ENCODE assay signal across 8 mouse cellular contexts in genomic region chr8:13756982-13757804, GRCm38 (mm10). TPM values are rescaled to one million over a fixed set of nuclear protein-coding genes. Genes with fewer than 3 reads are reported as not detected.
DNase-seq lines count a peak whose midpoint lies in the region; ATAC-seq lines count a peak whose summit lies in the region.

Cdc16 (plus strand) TSS chr8:13757676.

- H3K36me3 ChIP-seq in heart, embryonic 13.5 days = peaks cover 18% of the 10 kb centered on the region
- peaks cover 27% of the 10 kb centered on the region for H3K36me3 ChIP-seq in liver, embryonic 12.5 days
- peaks cover 9% of the 10 kb centered on the region for H3K36me3 ChIP-seq in stomach, embryonic 15.5 days

- H3K9me3 ChIP-seq in heart, embryonic 13.5 days = no peaks in the 10 kb centered on the region
- H3K9me3 ChIP-seq in liver, embryonic 12.5 days (replicated peaks) = no peaks in the 10 kb centered on the region
- no peaks in the 10 kb centered on the region for H3K9me3 ChIP-seq in stomach, embryonic 15.5 days

- H3K27ac ChIP-seq in heart, embryonic 13.5 days (replicated peaks) = peak within 1 kb of the TSS; percentile 92
- H3K27ac ChIP-seq in liver, embryonic 12.5 days = peak within 1 kb of the TSS; percentile 80
- H3K27ac ChIP-seq in stomach, embryonic 15.5 days = peak within 1 kb of the TSS; percentile 91

- no peaks in the 10 kb centered on the region for H3K27me3 ChIP-seq in heart, embryonic 13.5 days (replicated peaks)
- 0 out of 2 replicates have a peak, but pooled peaks cover 7% of the 10 kb centered on the region for H3K27me3 ChIP-seq in liver, embryonic 12.5 days (replicated peaks)
- no peaks in the 10 kb centered on the region for H3K27me3 ChIP-seq in stomach, embryonic 15.5 days (replicated peaks)

- peak; percentile 87 for ATAC-seq in erythroid progenitor cell, adult 5-6 weeks (replicated peaks; ENCODE audit: low FRiP score, poor library complexity, severe bottlenecking)
- peak; percentile 87 for ATAC-seq in heart, embryonic 13.5 days (ENCODE audit: extremely low read depth, insufficient number of reproducible peaks, low FRiP score, low TSS enrichment)
- ATAC-seq in liver, embryonic 12.5 days = peak; percentile 92
- peak; percentile 94 for ATAC-seq in stomach, embryonic 15.5 days (ENCODE audit: insufficient read depth, low FRiP score, low read depth)

- peak; percentile 86 for DNase-seq in CD4-positive helper T cell, adult 2 months (ENCODE audit: low read depth, low spot score)
- DNase-seq in brain, embryonic 18.5 days (ENCODE audit: low read depth, low spot score) = peak; percentile 74
- DNase-seq in kidney, postnatal 10 days = peak; percentile 94
- DNase-seq in natural killer cell, adult 2 months (ENCODE audit: low spot score in 2 of 2) = peak; percentile 73 to 84

- H3K4me2 ChIP-seq in heart, embryonic 13.5 days = peak within 1 kb of the TSS; percentile 96
- peak within 1 kb of the TSS; percentile 88 for H3K4me2 ChIP-seq in liver, embryonic 12.5 days
- peak within 1 kb of the TSS; percentile 71 for H3K4me2 ChIP-seq in stomach, embryonic 15.5 days

- WGBS in heart, embryonic 13.5 days = 8% methylated on average over 36 of the region's 40 CpGs
- WGBS in liver, embryonic 12.5 days (ENCODE audit: insufficient replicate concordance) = 13% methylated on average over 26 of the region's 40 CpGs
- 8% methylated on average over 40 of the region's 40 CpGs for WGBS in stomach, embryonic 15.5 days

- peak within 1 kb of the TSS; percentile 99 for H3K9ac ChIP-seq in heart, embryonic 13.5 days
- H3K9ac ChIP-seq in liver, embryonic 12.5 days = peak within 1 kb of the TSS; percentile 97
- peak within 1 kb of the TSS; percentile 93 for H3K9ac ChIP-seq in stomach, embryonic 15.5 days

- H3K4me1 ChIP-seq in heart, embryonic 13.5 days = peaks cover 19% of the 10 kb centered on the region
- peaks cover 22% of the 10 kb centered on the region for H3K4me1 ChIP-seq in liver, embryonic 12.5 days
- H3K4me1 ChIP-seq in stomach, embryonic 15.5 days = peaks cover 8% of the 10 kb centered on the region; the same call in 1 of the 2 replicates

- peak within 1 kb of the TSS; percentile 100 for H3K4me3 ChIP-seq in heart, embryonic 13.5 days
- H3K4me3 ChIP-seq in liver, embryonic 12.5 days = peak within 1 kb of the TSS; percentile 98
- H3K4me3 ChIP-seq in stomach, embryonic 15.5 days (replicated peaks) = peak within 1 kb of the TSS; percentile 98

RNA-seq across cellular contexts. Expression of gene Cdc16, which starts in this region (rescaled TPM):
- 28.9 and 55.5 TPM in 2 replicates for total RNA-seq in erythroid progenitor cell, adult 5-6 weeks (2015; ENCODE audit: low replicate concordance)
- total RNA-seq in erythroid progenitor cell, adult 5-6 weeks (2017; ENCODE audit: low replicate concordance) = 30.5 and 33.7 TPM in 2 replicates
- 115 and 116 TPM in 2 replicates for polyA plus RNA-seq in heart, embryonic 13.5 days (2015; fragmentation: Nextera tagmentation; extraction: Ambion mirVana)
- 86.4 and 87.4 TPM in 2 replicates for polyA plus RNA-seq in liver, embryonic 12.5 days (2016; fragmentation: Nextera tagmentation; extraction: Ambion mirVana)
- polyA plus RNA-seq in stomach, embryonic 15.5 days (2015; fragmentation: Nextera tagmentation; extraction: Ambion mirVana) = 151 and 167 TPM in 2 replicates

Comparison
In these comparisons a context has a peak if more than half of its experiments do, and no peak if none do; other contexts are left out.
1. Peak in every context shown above with its lines: DNase-seq, ATAC-seq, H3K4me3 ChIP-seq and H3K27ac ChIP-seq.